Mouse (Mus musculus) kidney, adult 9 months (tissue): ENCODE data around the gene Ndufs3.
"Not testable (repeated sequence)": the region's sequence is repeated elsewhere in the genome, so short reads cannot be mapped to it uniquely, and the experiment has no call there.

Experiments
- DNase-seq: peaks from one replicate; pipeline ENCODE4 v3.0.0; 2022

Ndufs3 gene

GRCm38 (mm10) chr2:90904856-90905224 lies 213 bp upstream of the Ndufs3 start:
- DNase-seq: no peak

- DNase-seq: no peak
These were observed 1.2 kb downstream of the Ndufs3 start for GRCm38 (mm10) chr2:90903398-90903797.

GRCm38 (mm10) chr2:90894299-90894677 lies 10.3 kb downstream of the Ndufs3 start:
- not testable (repeated sequence) for DNase-seq

- no peak for DNase-seq
These were observed 10.8 kb downstream of the Ndufs3 start for GRCm38 (mm10) chr2:90893673-90894298.

GRCm38 (mm10) chr2:90889550-90890548 lies 14.8 kb downstream of the Ndufs3 start:
- DNase-seq: peak; percentile 34

- DNase-seq: no peak
These were observed 17.0 kb downstream of the Ndufs3 start for GRCm38 (mm10) chr2:90887627-90888026.

GRCm38 (mm10) chr2:90886436-90886835 lies 18.2 kb downstream of the Ndufs3 start:
- DNase-seq: no peak

GRCm38 (mm10) chr2:90885218-90886041 lies 19.2 kb downstream of the Ndufs3 start, which contains the start of gene C1qtnf4:
Gene C1qtnf4, plus strand, starts transcription at chr2:90885860.
- DNase-seq: no peak

GRCm38 (mm10) chr2:90881824-90882223 lies 22.8 kb downstream of the Ndufs3 start:
- no peak for DNase-seq

- DNase-seq: no peak
These were observed 24.4 kb downstream of the Ndufs3 start for GRCm38 (mm10) chr2:90880144-90880785.

GRCm38 (mm10) chr2:90879419-90879818 lies 25.2 kb downstream of the Ndufs3 start:
- no peak for DNase-seq

- DNase-seq: no peak
These were observed 26.9 kb downstream of the Ndufs3 start for GRCm38 (mm10) chr2:90877584-90878259.

GRCm38 (mm10) chr2:90875239-90875638 lies 29.4 kb downstream of the Ndufs3 start:
- no peak for DNase-seq

GRCm38 (mm10) chr2:90874025-90874424 lies 30.6 kb downstream of the Ndufs3 start:
- no peak for DNase-seq

- DNase-seq: no peak
These were observed 33.3 kb downstream of the Ndufs3 start for GRCm38 (mm10) chr2:90871180-90871961.

GRCm38 (mm10) chr2:90870136-90870601 lies 34.5 kb downstream of the Ndufs3 start:
- DNase-seq: no peak

GRCm38 (mm10) chr2:90866524-90866923 lies 38.1 kb downstream of the Ndufs3 start:
- DNase-seq: peak; percentile 87

- no peak for DNase-seq
These were observed 40.4 kb downstream of the Ndufs3 start for GRCm38 (mm10) chr2:90864184-90864583.

GRCm38 (mm10) chr2:90861486-90861885 lies 43.1 kb downstream of the Ndufs3 start:
- DNase-seq: no peak

- DNase-seq: no peak
These were observed 54.2 kb downstream of the Ndufs3 start for GRCm38 (mm10) chr2:90850401-90850800.

GRCm38 (mm10) chr2:90848331-90848730 lies 56.3 kb downstream of the Ndufs3 start:
- DNase-seq: no peak
